19 mouse cellular contexts compared by ENCODE assay signal in genomic region chr2:32822643-32823042, GRCm38 (mm10). TPM values are rescaled to one million over a fixed set of nuclear protein-coding genes. Genes with fewer than 3 reads are reported as not detected.
DNase-seq lines count a peak whose midpoint lies in the region; ATAC-seq and TF ChIP-seq lines count a peak whose summit lies in the region.
"Had no signal": no experiment of that assay in that cellular context is flagged by ENCODE, and none has a peak within 500 bp of the region (broad histone marks: within the 10 kb centered on the region; RNA-seq: fewer than 3 reads in every experiment).

No protein-coding gene starts in this region.

- H3K9me3 ChIP-seq in liver, postnatal 0 days (ENCODE audit: low read length): no peaks in the 10 kb centered on the region
- H3K9me3 ChIP-seq in liver, embryonic 11.5 days (ENCODE audit: control insufficient read depth, low read length): no peaks in the 10 kb centered on the region
- no peaks in the 10 kb centered on the region for H3K9me3 ChIP-seq in limb, embryonic 10.5 days (replicated peaks)
- H3K9me3 ChIP-seq: forebrain, embryonic 15.5 days; heart, embryonic 12.5 days had no signal

- no peak overlapping the region; the same call in 1 of the 2 replicates for H3K9ac ChIP-seq in liver, postnatal 0 days (replicated peaks)
- no peak overlapping the region for H3K9ac ChIP-seq in liver, embryonic 11.5 days (ENCODE audit: low read depth, low read length)
- H3K9ac ChIP-seq: forebrain, embryonic 15.5 days; heart, embryonic 12.5 days; lung, embryonic 14.5 days had no signal

- no peaks in the 10 kb centered on the region for H3K27me3 ChIP-seq in liver, postnatal 0 days (ENCODE audit: insufficient read depth, low read length)
- no peaks in the 10 kb centered on the region for H3K27me3 ChIP-seq in liver, embryonic 11.5 days (replicated peaks; ENCODE audit: control insufficient read depth, insufficient read depth, low read length)
- H3K27me3 ChIP-seq in limb, embryonic 10.5 days (ENCODE audit: low read depth, poor library complexity, severe bottlenecking): no peaks in the 10 kb centered on the region
- H3K27me3 ChIP-seq: forebrain, embryonic 15.5 days; heart, embryonic 12.5 days; Patski had no signal

- no peaks in the 10 kb centered on the region for H3K36me3 ChIP-seq in liver, postnatal 0 days (replicated peaks; ENCODE audit: insufficient read depth, low read length)
- peaks cover 2% of the 10 kb centered on the region; the same call in 1 of the 2 replicates for H3K36me3 ChIP-seq in liver, embryonic 11.5 days (ENCODE audit: control insufficient read depth, insufficient read depth, low read length)
- no peaks in the 10 kb centered on the region for H3K36me3 ChIP-seq in limb, embryonic 10.5 days

- H3K4me3 ChIP-seq in liver, postnatal 0 days (ENCODE audit: low read depth, low read length): no peak overlapping the region
- H3K4me3 ChIP-seq in liver, embryonic 11.5 days (ENCODE audit: low read depth, low read length): no peak overlapping the region
- no peak overlapping the region for H3K4me3 ChIP-seq in limb, embryonic 10.5 days
- H3K4me3 ChIP-seq: forebrain, embryonic 15.5 days; heart, embryonic 12.5 days had no signal

- no peak overlapping the region for H3K4me2 ChIP-seq in liver, postnatal 0 days (ENCODE audit: low read depth, low read length)
- no peak overlapping the region for H3K4me2 ChIP-seq in liver, embryonic 11.5 days
- H3K4me2 ChIP-seq: forebrain, embryonic 15.5 days; heart, embryonic 12.5 days; lung, embryonic 14.5 days had no signal

- H3K27ac ChIP-seq in liver, postnatal 0 days (ENCODE audit: low read depth): 0 out of 2 replicates have a peak overlapping the region, but pooled peaks have one; percentile 0
- H3K27ac ChIP-seq in liver, embryonic 11.5 days (ENCODE audit: low read depth, low read length): no peak overlapping the region
- H3K27ac ChIP-seq in limb, embryonic 10.5 days: peak overlapping the region; percentile 38; the same call in 1 of the 2 replicates
- H3K27ac ChIP-seq: forebrain, embryonic 15.5 days; macrophage had no signal

- TF ChIP-seq EP300 in liver, postnatal 0 days (IDR thresholded peaks at IDR 0.05; ENCODE audit: low read depth): no peak

- WGBS in liver, postnatal 0 days (ENCODE audit: insufficient replicate concordance): 78% methylated on average over 6 of the region's 6 CpGs
- 75% methylated on average over 6 of the region's 6 CpGs for WGBS in liver, embryonic 11.5 days
- 71% methylated on average over 6 of the region's 6 CpGs for WGBS in limb, embryonic 10.5 days

- no peak for TF ChIP-seq CTCF in liver, postnatal 0 days (IDR thresholded peaks at IDR 0.05; ENCODE audit: low read depth)

- peaks cover 2% of the 10 kb centered on the region; the same call in 1 of the 2 replicates for H3K4me1 ChIP-seq in liver, postnatal 0 days (ENCODE audit: insufficient read depth)
- H3K4me1 ChIP-seq in liver, embryonic 11.5 days (replicated peaks; ENCODE audit: control insufficient read depth, insufficient read depth, low read length): 0 out of 2 replicates have a peak, but pooled peaks cover 2% of the 10 kb centered on the region
- H3K4me1 ChIP-seq in limb, embryonic 10.5 days: peaks cover 26% of the 10 kb centered on the region

- peak; percentile 16 for DNase-seq in gastrocnemius, postnatal 10 days
- DNase-seq in gastrocnemius, postnatal 25 days: no peak
- DNase-seq in liver, postnatal 0 days: no peak
- no peak for DNase-seq in liver, embryonic 11.5 days (ENCODE audit: low spot score)
- peak; percentile 74 for DNase-seq in cerebellum, adult 9-11 months
- no peak for DNase-seq in limb, embryonic 10.5 days (ENCODE audit: low spot score)
- no peak for DNase-seq in layer of hippocampus, adult 18-20 months (ENCODE audit: low spot score in 2 of 2)
- DNase-seq: lung, embryonic 14.5 days; thymus, adult 18-20 months had no signal

- no peak for ATAC-seq in liver, postnatal 0 days
- no peak for ATAC-seq in liver, embryonic 11.5 days (replicated peaks; ENCODE audit: low FRiP score)
- ATAC-seq: activated CD4-positive, CD25-positive, alpha-beta regulatory T cell, adult 4 months; forebrain, embryonic 15.5 days; midbrain, embryonic 16.5 days had no signal

RNA-seq across cellular contexts. Expression of gene Stxbp1, which starts 24.4 kb away (rescaled TPM):
- total RNA-seq in gastrocnemius, postnatal 10 days (2021): 10 to 100 TPM; 10.5 to 18.5 TPM
- 1 to 10 TPM; 2.7 to 3.8 TPM for total RNA-seq in gastrocnemius, postnatal 25 days (2021)
- polyA plus RNA-seq in liver, postnatal 0 days (2015; fragmentation: Nextera tagmentation; extraction: Ambion mirVana): 2.1 and 2.3 TPM in 2 replicates
- polyA plus RNA-seq in liver, embryonic 11.5 days (2014; fragmentation: Nextera tagmentation; extraction: Ambion mirVana): 11.8 and 12.0 TPM in 2 replicates
- 10.9 and 12.9 TPM in 2 replicates for polyA plus RNA-seq in limb, embryonic 10.5 days (2016; fragmentation: Nextera tagmentation; extraction: Ambion mirVana)
- total RNA-seq in layer of hippocampus, adult 18-20 months (2021): 100 to 1,000 TPM; 613 to 617 TPM

RNA-seq across cellular contexts. Expression of gene Cfap157, which starts 38.4 kb away (rescaled TPM):
- total RNA-seq in gastrocnemius, postnatal 10 days (2021): not detected
- not detected for total RNA-seq in gastrocnemius, postnatal 25 days (2021)
- polyA plus RNA-seq in liver, postnatal 0 days (2015; fragmentation: Nextera tagmentation; extraction: Ambion mirVana): 0.25 TPM in 1 of 2 replicates, not detected in the other
- polyA plus RNA-seq in liver, embryonic 11.5 days (2014; fragmentation: Nextera tagmentation; extraction: Ambion mirVana): 0.30 and 0.79 TPM in 2 replicates
- 0.26 and 1.3 TPM in 2 replicates for polyA plus RNA-seq in limb, embryonic 10.5 days (2016; fragmentation: Nextera tagmentation; extraction: Ambion mirVana)
- total RNA-seq in layer of hippocampus, adult 18-20 months (2021): 1 to 10 TPM; 1.5 to 1.7 TPM
- total RNA-seq: adrenal gland, postnatal 14 days; granulocyte monocyte progenitor cell, adult 5-6 weeks; heart, postnatal 25 days; liver, adult 2 months had no signal
- polyA plus RNA-seq: activated CD4-positive, CD25-positive, alpha-beta regulatory T cell, adult 4 months; liver, adult 2 months; macrophage had no signal

RNA-seq across cellular contexts. Expression of gene Ptrh1, which starts 47.1 kb away (rescaled TPM):
- total RNA-seq in gastrocnemius, postnatal 10 days (2021): 1 to 10 TPM; 2.3 to 2.7 TPM
- 1 to 10 TPM; 2.0 to 2.9 TPM for total RNA-seq in gastrocnemius, postnatal 25 days (2021)
- 1.1 TPM in 2 replicates for polyA plus RNA-seq in liver, postnatal 0 days (2015; fragmentation: Nextera tagmentation; extraction: Ambion mirVana)
- polyA plus RNA-seq in liver, embryonic 11.5 days (2014; fragmentation: Nextera tagmentation; extraction: Ambion mirVana): 4.9 and 5.8 TPM in 2 replicates
- 5.3 and 5.6 TPM in 2 replicates for polyA plus RNA-seq in limb, embryonic 10.5 days (2016; fragmentation: Nextera tagmentation; extraction: Ambion mirVana)
- 1 to 10 TPM; 6.0 to 7.5 TPM for total RNA-seq in layer of hippocampus, adult 18-20 months (2021)

RNA-seq across cellular contexts. Expression of gene Ttc16, which starts 47.2 kb away (rescaled TPM):
- total RNA-seq in gastrocnemius, postnatal 10 days (2021): under 1 TPM in 1 of 2 experiments, not detected in 1; 0.11 TPM
- not detected for total RNA-seq in gastrocnemius, postnatal 25 days (2021)
- polyA plus RNA-seq in liver, postnatal 0 days (2015; fragmentation: Nextera tagmentation; extraction: Ambion mirVana): 0.08 TPM in 1 of 2 replicates, not detected in the other
- polyA plus RNA-seq in liver, embryonic 11.5 days (2014; fragmentation: Nextera tagmentation; extraction: Ambion mirVana): 0.30 and 0.31 TPM in 2 replicates
- polyA plus RNA-seq in limb, embryonic 10.5 days (2016; fragmentation: Nextera tagmentation; extraction: Ambion mirVana): 0.23 and 0.38 TPM in 2 replicates
- 1 to 10 TPM in 1 of 2 experiments, under 1 TPM in 1; 0.94 to 1.2 TPM for total RNA-seq in layer of hippocampus, adult 18-20 months (2021)
- total RNA-seq: adrenal gland, postnatal 14 days had no signal
- polyA plus RNA-seq: macrophage had no signal

RNA-seq across cellular contexts. Expression of gene Fam129b, which starts 53.3 kb away (rescaled TPM):
- 10 to 100 TPM; 16.5 to 22.5 TPM for total RNA-seq in gastrocnemius, postnatal 10 days (2021)
- total RNA-seq in gastrocnemius, postnatal 25 days (2021): 10 to 100 TPM in 1 of 2 experiments, 1 to 10 TPM in 1; 8.1 to 12.4 TPM
- 5.2 and 5.9 TPM in 2 replicates for polyA plus RNA-seq in liver, postnatal 0 days (2015; fragmentation: Nextera tagmentation; extraction: Ambion mirVana)
- polyA plus RNA-seq in liver, embryonic 11.5 days (2014; fragmentation: Nextera tagmentation; extraction: Ambion mirVana): 11.1 and 11.9 TPM in 2 replicates
- polyA plus RNA-seq in limb, embryonic 10.5 days (2016; fragmentation: Nextera tagmentation; extraction: Ambion mirVana): 40.9 and 47.9 TPM in 2 replicates
- 10 to 100 TPM; 18.0 to 21.1 TPM for total RNA-seq in layer of hippocampus, adult 18-20 months (2021)

Comparison
In these comparisons a context has a peak if more than half of its experiments do, and no peak if none do; other contexts are left out.
1. DNase-seq: peak in gastrocnemius, postnatal 10 days (single experiment) and cerebellum, adult 9-11 months (single experiment); none in gastrocnemius, postnatal 25 days (single experiment), liver, postnatal 0 days (single experiment), liver, embryonic 11.5 days (single experiment), limb, embryonic 10.5 days (single experiment) and layer of hippocampus, adult 18-20 months (0 of 2).
2. RNA of gene Stxbp1, which starts 24.4 kb away (total RNA-seq): 613 to 617 TPM in layer of hippocampus, adult 18-20 months; 10.5 to 18.5 TPM in gastrocnemius, postnatal 10 days and 2.7 to 3.8 TPM in gastrocnemius, postnatal 25 days; every median in the first group is over 10 times any median in the second.